Mouse (Mus musculus) bone marrow, adult 2 months (tissue): ENCODE measurements around the gene Actl11. TPM values are rescaled to one million over a fixed set of nuclear protein-coding genes. Genes with fewer than 3 reads are reported as not detected.

Source experiments
- H3K27ac ChIP-seq: fragments of 200-500 bp; 2 replicates; pipeline ENCODE4 v1.5.1; 2012; ENCODE audit warnings: low read depth, mild to moderate bottlenecking, control low read depth, inconsistent platforms, low read length; ENCODE audit not compliant: control insufficient read depth, poor library complexity, insufficient read depth
- H3K4me1 ChIP-seq: fragments of 200-500 bp; 2 replicates; pipeline ENCODE4 v1.6.1; 2011; ENCODE audit warnings: low read length; ENCODE audit not compliant: control insufficient read depth, insufficient read depth
- H3K4me3 ChIP-seq: fragments of 200-500 bp; replicated peaks from 2 replicates; pipeline ENCODE3; 2011; ENCODE audit warnings: mild to moderate bottlenecking, low read depth, low read length, control low read depth; ENCODE audit not compliant: control insufficient read depth
- CTCF ChIP-seq: fragments of 200-500 bp; IDR thresholded peaks from 2 replicates; pipeline ENCODE4 v1.5.1; 2011; ENCODE audit warnings: low read length, control low read depth; ENCODE audit not compliant: control insufficient read depth, insufficient read depth
- POLR2A ChIP-seq: fragments of 200-500 bp; IDR thresholded peaks from 2 replicates; pipeline ENCODE4 v1.6.1; 2011; ENCODE audit warnings: low read depth, mild to moderate bottlenecking, control low read depth, low read length, borderline replicate concordance; ENCODE audit not compliant: control insufficient read depth
- WGBS: fragments of 180-500 bp; shearing (Covaris S2); methylation state at CpG from one replicate; pipeline ENCODE4 v1.1.7; 2018; 5-methylcytosine and 5-hydroxymethylcytosine counted together
- polyA plus RNA-seq: library from polyadenylated mRNA; stranded (reverse); fragments of >200 nt; gene quantifications from 2 replicates; pipeline ENCODE4 v1.2.4, GENCODE M21; 2011; ENCODE audit warnings: low replicate concordance; ENCODE audit not compliant: missing spikeins, insufficient read depth, insufficient read length

Actl11 gene
- polyA plus RNA-seq, 1 experiment, result not detected

DNA sequence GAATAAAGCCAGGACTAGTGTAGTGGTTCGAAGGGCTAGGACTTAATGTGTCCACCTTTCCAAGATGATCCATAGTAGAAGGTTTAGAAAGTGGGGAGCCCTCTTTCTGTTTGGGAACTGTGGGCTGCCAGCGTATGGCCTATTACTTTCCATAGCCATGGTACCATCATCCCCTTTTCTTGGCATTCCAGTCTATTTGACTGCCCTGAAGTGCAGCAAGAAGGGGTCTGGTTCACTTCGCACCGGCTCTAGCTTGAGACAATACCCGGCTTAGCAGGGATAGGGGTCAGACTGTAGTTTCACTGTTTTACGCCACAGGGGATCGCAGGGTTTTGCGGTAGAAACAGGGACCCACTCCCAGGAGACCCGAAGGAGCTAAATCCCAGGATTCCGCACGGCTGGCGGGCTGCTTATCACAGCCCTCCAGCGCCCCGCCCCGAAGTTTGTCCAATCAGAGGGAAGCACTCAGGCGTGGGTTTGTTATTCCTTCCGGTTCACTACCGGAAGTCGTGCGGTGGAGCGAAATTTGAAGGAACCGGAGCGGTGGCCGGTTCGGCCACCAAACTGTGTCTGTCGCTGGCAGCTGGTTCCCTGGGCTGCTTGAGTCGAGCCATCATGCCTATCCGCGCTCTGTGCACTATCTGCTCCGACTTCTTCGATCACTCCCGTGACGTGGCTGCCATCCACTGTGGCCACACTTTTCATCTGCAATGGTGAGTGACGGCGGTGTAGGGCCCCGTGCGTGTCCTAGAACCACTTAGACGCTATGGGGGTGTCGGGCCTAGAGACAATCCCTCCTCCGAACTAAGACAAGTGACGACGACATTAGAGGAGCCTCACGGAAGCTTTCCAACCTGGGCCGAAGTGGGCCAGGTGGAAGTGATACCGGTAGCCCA, 22.4 kb downstream of the Actl11 start:
- peak overlapping the region; percentile 42; the same call in 1 of the 2 replicates for H3K27ac ChIP-seq
- TF ChIP-seq POLR2A, result peak; percentile 51; the same call in 1 of the 2 replicates
- no peak for TF ChIP-seq CTCF
- peak overlapping the region; percentile 97 for H3K4me3 ChIP-seq
- H3K4me1 ChIP-seq, result peaks cover 2% of the 10 kb centered on the region; the same call in 1 of the 2 replicates
- WGBS, result 18% methylated on average over 45 of the region's 45 CpGs

DNA sequence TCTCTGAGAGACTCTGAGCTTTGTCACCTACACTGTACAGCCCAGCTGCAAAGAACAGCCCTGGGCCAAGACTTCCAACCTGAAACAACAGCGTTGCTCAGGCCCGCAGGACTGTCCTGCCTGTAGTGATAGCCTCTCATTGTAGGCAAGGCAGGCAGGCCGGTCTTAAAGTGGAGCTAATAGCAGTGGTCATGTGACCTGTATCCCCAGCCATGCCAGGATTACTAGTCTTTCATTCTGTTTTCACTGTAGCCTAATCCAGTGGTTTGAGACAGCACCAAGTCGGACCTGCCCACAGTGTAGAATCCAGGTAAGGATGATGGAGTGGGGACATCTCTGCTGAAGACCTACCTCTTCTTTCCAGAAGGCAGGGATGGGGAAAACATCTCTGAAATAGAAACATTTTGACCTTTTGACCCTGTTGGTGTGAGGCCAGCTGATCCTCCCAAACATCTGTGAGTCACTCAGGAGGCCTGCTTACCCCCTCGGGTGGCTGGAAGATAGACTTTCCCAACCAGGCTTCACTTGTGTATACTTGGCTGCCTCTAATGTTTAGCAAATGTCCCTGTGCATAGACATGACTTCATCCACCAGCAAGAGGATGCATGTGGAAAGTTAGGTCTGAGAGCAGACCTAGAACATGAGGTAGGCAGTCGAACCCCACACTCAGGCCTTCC, 27.5 kb downstream of the Actl11 start:
- 86% methylated on average over 6 of the region's 6 CpGs for WGBS
- no peak for TF ChIP-seq CTCF
- no peak for TF ChIP-seq POLR2A
- Histone ChIP-seq H3K4me1 (no peaks in the 10 kb centered on the region), H3K27ac (no peak overlapping the region), H3K4me3 (no peak overlapping the region)

GRCm38 (mm10) chr9:107957141-107957540, 28.9 kb downstream of the Actl11 start:
- no peaks in the 10 kb centered on the region for H3K4me1 ChIP-seq
- no peak overlapping the region for H3K27ac ChIP-seq
- 79% methylated on average over 6 of the region's 6 CpGs for WGBS
- TF ChIP-seq POLR2A (no peak), CTCF (no peak)
- no peak overlapping the region for H3K4me3 ChIP-seq

- Histone ChIP-seq H3K4me1 (no peaks in the 10 kb centered on the region), H3K27ac (no peak overlapping the region), H3K4me3 (no peak overlapping the region)
- WGBS, result 95% methylated on average over 6 of the region's 6 CpGs
- TF ChIP-seq POLR2A (no peak), CTCF (no peak)
These were observed 31.6 kb downstream of the Actl11 start for GRCm38 (mm10) chr9:107959896-107960295.

DNA sequence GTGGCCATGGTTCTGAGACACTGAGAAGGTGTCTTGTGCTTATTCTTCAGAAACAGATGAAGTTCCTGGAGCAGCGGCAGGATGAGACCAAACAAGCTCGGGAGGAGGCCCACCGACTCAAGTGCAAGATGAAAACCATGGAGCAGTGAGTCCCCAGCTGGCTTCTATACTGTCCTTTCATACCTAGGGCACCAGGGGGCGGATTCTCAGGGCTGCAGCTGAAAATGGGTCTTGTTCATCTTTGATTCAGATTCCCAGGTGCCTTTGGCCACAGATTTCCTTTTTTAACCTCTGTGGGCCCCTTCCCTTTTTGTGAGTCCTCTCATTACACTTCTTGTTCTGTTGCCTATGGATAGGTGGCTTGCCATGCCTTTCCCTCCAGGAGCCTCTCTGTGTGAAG, 32.7 kb downstream of the Actl11 start:
- WGBS, result 44% methylated on average over 4 of the region's 4 CpGs
- TF ChIP-seq CTCF, result peak; percentile 23; the same call in 1 of the 2 replicates
- no peak for TF ChIP-seq POLR2A
- no peak overlapping the region for H3K27ac ChIP-seq
- H3K4me1 ChIP-seq, result no peaks in the 10 kb centered on the region
- no peak overlapping the region for H3K4me3 ChIP-seq

DNA sequence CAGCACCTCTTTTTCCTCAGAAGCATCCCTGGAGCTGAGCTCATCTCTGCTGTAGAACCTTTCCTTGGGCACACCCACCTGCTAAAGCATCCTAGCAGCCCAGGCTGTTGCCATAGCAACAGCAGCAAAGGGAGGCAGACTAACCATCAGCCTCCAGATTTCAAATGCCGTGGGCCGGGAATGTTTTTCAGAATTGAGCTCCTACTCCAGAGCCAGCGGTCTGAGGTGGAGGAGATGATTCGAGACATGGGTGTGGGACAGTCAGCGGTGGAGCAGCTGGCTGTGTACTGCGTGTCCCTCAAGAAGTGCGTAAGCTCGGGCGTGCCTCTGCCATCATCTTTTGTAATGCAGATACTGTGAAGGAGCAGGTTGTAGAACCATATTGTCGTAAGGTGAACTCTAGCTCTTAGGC, 33.1 kb downstream of the Actl11 start:
- no peak overlapping the region for H3K4me3 ChIP-seq
- WGBS, result 89% methylated on average over 10 of the region's 10 CpGs
- no peaks in the 10 kb centered on the region for H3K4me1 ChIP-seq
- no peak overlapping the region for H3K27ac ChIP-seq
- TF ChIP-seq POLR2A (no peak), CTCF (no peak)

DNA sequence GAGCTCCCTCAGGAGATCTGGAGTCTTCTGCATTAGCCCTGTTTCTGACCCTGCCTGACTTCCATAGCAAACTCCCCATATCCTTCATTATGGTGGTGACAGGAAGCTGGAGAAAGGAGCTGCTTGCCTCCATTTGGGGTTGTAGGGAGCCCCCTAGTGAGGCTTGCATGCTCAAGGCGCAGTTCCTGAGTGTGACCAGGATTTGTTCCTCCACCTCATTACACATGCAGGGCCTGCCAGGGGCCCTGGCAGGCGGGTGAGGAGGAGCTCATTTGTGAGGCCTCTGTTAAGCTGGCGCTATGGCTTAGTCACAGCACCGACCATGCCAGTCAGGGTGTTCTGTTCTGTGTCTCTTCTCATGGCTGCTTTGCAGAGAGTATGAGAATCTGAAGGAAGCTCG, 33.6 kb downstream of the Actl11 start:
- Histone ChIP-seq H3K4me1 (peaks cover 1% of the 10 kb centered on the region; the same call in 1 of the 2 replicates), H3K4me3 (no peak overlapping the region), H3K27ac (no peak overlapping the region)
- TF ChIP-seq CTCF, result no peak
- no peak for TF ChIP-seq POLR2A
- 52% methylated on average over 5 of the region's 5 CpGs for WGBS

DNA sequence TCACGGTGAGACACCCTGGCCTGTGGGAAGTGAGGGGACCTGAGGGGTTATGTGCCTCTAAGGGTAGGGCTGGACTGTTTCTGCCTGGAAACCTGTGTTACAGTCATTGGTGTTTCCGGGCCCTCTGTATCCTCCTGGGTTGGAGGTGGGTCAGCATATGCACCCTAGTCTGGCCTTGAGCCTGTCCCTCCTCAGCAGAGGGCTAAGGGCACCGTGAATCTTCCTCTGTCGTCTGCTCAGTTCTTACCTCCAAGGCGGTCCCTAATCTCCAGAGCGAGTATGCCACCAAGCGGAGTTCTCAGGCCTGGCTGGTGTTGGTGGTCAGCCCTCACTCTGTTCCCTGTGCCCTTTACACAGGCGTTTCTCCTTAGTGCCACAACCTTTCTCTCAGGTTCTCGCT, 34.6 kb downstream of the Actl11 start:
- Histone ChIP-seq H3K27ac (no peak overlapping the region), H3K4me3 (no peak overlapping the region), H3K4me1 (peaks cover 2% of the 10 kb centered on the region; the same call in 1 of the 2 replicates)
- 90% methylated on average over 9 of the region's 9 CpGs for WGBS
- TF ChIP-seq POLR2A (no peak), CTCF (no peak)
